Mouse (Mus musculus): ENCODE data around the gene Pea15a.
"Not testable (repeated sequence)": the region's sequence is repeated elsewhere in the genome, so short reads cannot be mapped to it uniquely, and the experiment has no call there.

The Pea15a gene

GRCm38 (mm10) chr1:172206141-172206917 is at the start of gene Pea15a:
Gene Pea15a (minus strand): TSS chr1:172206804.
- in situ Hi-C loops (cut with MboI; ENCODE audit: unreplicated experiment in 2 of 2): no loop called here

DNA sequence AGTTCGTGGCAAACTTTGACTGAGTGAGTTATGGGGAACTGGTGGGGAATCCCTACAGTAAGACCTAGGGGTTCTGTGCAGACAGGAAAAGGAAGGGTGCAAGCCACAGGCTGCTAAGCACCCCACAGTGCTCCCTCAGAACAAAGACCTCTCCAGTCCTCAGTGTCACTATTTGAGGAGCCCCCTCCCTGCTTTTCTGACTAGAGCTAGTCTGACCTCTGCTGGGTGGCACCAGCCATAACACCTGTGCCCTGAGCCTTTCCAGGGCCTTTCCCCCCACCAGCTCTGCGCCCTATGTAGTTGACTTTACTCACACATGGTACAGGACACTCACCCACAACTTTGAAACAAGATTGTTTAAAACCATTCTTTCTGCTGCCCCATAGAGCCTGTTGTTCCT is 41.1 kb upstream of the Pea15a start:
- in situ Hi-C loops (cut with MboI; ENCODE audit: unreplicated experiment in 2 of 2): no loop called here

DNA sequence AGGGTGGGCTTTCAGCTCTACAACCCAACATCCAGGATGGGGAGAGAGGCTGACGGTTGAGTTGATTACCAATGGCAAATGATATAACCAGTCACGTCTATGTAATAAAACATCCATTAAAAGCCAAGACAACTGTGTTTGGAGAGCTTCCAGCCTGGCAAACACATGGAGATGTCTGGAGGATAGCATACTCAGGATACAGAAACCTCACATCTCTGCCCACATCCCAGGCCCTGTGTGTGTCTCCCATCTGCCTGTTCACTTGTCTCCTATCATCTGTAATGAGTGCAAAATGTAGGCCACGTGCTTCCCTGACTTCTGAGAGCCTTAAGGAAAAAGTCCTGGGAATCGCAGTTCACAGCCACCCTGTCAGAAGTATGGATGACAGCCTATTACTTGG is 40.6 kb upstream of the Pea15a start:
- in situ Hi-C loops (cut with MboI; ENCODE audit: unreplicated experiment in 2 of 2): no loop called here

GRCm38 (mm10) chr1:172244645-172245044 is 38.0 kb upstream of the Pea15a start:
- in situ Hi-C loops (cut with MboI; ENCODE audit: unreplicated experiment in 2 of 2): not testable (repeated sequence)

- in situ Hi-C loops (cut with MboI; ENCODE audit: unreplicated experiment in 2 of 2): no loop called here
Measured at GRCm38 (mm10) chr1:172243547-172244205, 37.1 kb upstream of the Pea15a start.

GRCm38 (mm10) chr1:172242401-172242800 is 35.8 kb upstream of the Pea15a start:
- in situ Hi-C loops (cut with MboI; ENCODE audit: unreplicated experiment in 2 of 2): no loop called here

DNA sequence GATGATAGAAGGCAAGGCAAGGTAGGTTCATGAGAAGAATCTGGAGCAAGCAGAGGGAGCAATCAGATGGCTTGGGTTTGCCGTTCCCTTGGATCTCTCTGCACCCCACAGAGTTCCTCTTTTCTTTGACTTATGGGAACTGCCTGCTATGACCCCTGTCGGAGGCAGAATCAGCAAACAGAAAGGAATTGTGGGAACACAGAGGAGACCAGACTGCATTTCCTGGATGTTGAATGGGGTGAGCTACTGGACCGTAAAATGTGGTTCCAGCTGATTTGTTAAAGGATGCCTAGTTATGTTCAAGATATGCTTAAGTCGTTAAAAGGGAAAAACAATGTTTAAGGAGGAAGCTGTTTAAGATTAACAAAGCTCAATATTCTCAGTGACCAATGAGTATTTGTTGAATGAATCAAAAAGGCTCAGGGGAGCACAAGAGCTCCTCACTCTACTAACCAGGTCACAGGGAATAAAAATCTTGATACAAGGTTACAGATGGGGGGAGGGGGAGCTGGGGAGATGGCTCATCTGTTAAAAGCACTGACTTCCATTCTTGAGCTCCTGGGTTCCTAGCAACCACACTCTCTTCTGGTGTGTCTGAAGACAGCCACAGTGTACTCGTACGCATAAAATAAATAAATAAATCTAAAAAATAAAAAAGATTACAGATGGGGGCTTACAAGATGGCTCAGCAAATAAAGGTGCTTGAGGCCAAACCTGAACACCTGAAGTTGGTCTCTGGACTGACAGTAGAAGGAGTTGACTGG is 34.5 kb upstream of the Pea15a start:
- in situ Hi-C loops (cut with MboI; ENCODE audit: unreplicated experiment in 2 of 2): no loop called here

GRCm38 (mm10) chr1:172229215-172229614 is 22.6 kb upstream of the Pea15a start:
- in situ Hi-C loops (cut with MboI; ENCODE audit: unreplicated experiment in 2 of 2): no loop called here

- in situ Hi-C loops (cut with MboI; ENCODE audit: unreplicated experiment in 2 of 2): no loop called here
Measured at GRCm38 (mm10) chr1:172228209-172228608, 21.6 kb upstream of the Pea15a start.

DNA sequence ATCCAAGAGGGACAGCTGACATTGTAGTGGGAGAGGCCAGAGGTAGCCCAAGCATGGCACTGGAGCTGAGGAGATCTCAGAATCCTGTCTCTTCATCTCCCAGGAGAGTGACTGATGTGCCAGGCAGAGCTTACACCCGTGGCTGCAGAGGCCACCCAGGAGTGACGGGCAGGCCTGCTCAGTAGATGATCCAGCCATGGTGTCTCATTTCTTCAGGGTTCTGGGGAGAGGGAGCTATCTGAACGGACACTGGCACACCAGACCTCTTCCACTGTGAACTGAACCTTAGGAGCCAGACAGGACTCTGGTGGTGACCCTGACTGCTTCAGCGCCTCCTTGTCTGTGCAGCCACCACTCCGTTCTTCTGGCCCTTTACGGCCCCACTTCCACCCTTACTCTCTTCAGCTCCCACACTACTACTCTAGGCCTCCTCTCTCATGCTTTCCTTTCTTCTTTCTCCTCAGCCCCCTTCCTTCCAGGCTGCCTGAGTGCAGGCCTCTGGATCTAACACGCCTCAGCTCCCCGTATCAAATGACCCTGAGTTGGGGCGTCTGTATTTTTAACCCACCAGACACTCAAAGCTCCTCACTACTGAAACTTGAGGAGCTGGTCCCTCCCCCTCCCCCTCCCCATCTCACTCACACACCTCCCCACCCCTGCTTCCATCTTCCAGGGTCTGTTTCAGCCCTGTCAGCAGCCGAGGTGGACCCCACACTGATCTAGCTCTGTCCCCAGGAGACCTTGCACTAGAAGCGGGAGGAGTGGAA is 14.9 kb upstream of the Pea15a start:
- in situ Hi-C loops (cut with MboI; ENCODE audit: unreplicated experiment in 2 of 2): loop anchor here in 1 of 2 experiments (5.0 kb wide), 1 partner anchor 71 kb away; no protein-coding TSS in a partner anchor

GRCm38 (mm10) chr1:172220414-172220813 is 13.8 kb upstream of the Pea15a start:
- in situ Hi-C loops (cut with MboI; ENCODE audit: unreplicated experiment in 2 of 2): loop anchor here in 1 of 2 experiments (5.0 kb wide), 1 partner anchor 72 kb away; no protein-coding TSS in a partner anchor

- in situ Hi-C loops (cut with MboI; ENCODE audit: unreplicated experiment in 2 of 2): loop anchor here (5.0 kb wide), 2 partner anchors 73 to 88 kb away; no protein-coding TSS in a partner anchor
Measured at GRCm38 (mm10) chr1:172219451-172220406, 13.1 kb upstream of the Pea15a start, which contains the start of gene Casq1. Gene Casq1 (minus strand): TSS chr1:172219868.

DNA sequence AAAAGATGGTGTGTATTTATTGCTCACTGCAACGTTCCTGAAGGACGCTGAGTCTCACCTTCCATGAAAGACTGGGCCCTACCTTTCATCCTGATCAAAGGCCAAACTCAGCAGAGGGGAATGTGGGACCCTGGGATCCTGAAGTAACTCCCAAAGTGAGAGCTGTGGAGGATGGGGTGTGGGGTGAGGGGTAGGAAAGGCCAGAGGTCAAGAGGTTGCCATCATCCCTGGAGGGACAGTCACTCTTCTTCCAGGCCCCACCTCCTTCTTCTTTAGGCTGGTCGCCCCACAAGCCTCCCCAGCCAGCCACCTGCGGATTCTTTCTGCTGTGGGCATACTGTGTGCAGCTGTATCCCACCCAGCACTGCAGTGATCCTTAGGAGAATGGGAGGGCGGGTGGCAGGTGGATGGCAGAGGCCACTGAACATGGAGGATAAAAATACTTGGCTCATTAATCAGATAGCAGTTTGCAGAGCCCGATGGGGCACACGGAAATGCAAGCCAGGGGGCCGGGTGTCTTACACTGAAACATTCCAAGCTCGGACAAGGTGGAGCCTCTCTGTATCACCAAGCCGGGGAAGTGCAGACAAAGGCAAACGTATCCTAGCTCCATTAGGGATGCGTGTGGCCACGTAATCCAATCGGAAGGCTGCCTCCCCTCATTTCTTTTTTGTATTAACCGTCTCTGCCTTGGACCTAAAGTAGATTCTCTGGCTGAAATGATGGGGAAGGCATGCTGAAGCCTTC is 11.7 kb upstream of the Pea15a start:
- in situ Hi-C loops (cut with MboI; ENCODE audit: unreplicated experiment in 2 of 2): loop anchor here in 1 of 2 experiments (5.0 kb wide), 1 partner anchor 89 kb away; no protein-coding TSS in a partner anchor

GRCm38 (mm10) chr1:172217148-172217547 is 10.5 kb upstream of the Pea15a start:
- in situ Hi-C loops (cut with MboI; ENCODE audit: unreplicated experiment in 2 of 2): loop anchor here in 1 of 2 experiments (5.0 kb wide), 1 partner anchor 90 kb away; no protein-coding TSS in a partner anchor

DNA sequence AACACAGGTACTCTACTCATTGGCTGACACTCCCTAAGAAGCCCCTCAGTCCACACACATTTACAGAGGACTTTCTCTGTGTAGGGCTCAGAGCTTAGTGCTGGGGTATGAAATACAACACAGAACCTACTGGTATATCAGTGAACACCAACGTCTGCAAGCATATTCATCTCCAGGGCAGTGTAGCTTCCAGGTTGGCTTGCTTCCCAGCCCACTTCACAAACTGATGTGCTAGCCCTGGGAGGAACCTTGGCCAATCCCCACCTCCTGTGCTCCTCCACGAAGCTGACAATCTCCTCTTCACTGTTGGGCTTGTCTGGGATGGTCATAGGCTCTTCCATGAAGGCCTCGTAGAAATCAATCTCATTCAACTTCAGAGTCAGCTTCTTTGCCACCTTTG is 8.1 kb upstream of the Pea15a start:
- in situ Hi-C loops (cut with MboI; ENCODE audit: unreplicated experiment in 2 of 2): loop anchor here in 1 of 2 experiments (5.0 kb wide), 1 partner anchor 93 kb away; no protein-coding TSS in a partner anchor

- in situ Hi-C loops (cut with MboI; ENCODE audit: unreplicated experiment in 2 of 2): no loop called here
Measured at GRCm38 (mm10) chr1:172213771-172214170, 7.2 kb upstream of the Pea15a start.

- in situ Hi-C loops (cut with MboI; ENCODE audit: unreplicated experiment in 2 of 2): no loop called here
Measured at GRCm38 (mm10) chr1:172212776-172213175, 6.2 kb upstream of the Pea15a start.

DNA sequence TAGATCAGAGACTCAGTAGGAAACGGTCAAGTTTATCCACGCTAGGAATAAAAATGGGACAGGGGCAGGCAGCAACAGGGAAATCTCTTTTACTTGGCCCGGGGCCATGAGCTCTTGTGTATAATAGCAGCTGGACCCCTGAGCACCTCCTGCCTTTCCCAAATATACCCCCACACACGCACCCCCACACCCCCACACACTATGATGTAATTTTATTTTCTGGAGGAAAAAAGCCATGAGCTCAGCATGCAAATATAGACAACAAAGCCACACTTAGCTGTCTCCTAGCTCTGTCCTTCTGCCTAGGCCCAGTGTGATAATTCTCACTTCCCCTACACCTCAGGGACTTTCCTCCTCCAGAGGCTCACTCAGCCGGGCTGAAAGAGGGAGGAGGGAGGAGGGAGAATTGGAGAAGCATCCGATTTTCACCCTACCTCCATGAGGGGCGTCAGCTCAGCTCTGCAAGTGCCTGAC is 544 bp upstream of the Pea15a start:
- in situ Hi-C loops (cut with MboI; ENCODE audit: unreplicated experiment in 2 of 2): no loop called here

Data from v-Abl transformed pro-B cells (cell line).